Mouse (Mus musculus) embryo, embryonic 11 days (tissue): ENCODE results near the gene Hes5.

Source experiments
- DNase-seq: peaks from one replicate; pipeline ENCODE4 v3.0.0-alpha.2; 2015

The Hes5 gene

DNA sequence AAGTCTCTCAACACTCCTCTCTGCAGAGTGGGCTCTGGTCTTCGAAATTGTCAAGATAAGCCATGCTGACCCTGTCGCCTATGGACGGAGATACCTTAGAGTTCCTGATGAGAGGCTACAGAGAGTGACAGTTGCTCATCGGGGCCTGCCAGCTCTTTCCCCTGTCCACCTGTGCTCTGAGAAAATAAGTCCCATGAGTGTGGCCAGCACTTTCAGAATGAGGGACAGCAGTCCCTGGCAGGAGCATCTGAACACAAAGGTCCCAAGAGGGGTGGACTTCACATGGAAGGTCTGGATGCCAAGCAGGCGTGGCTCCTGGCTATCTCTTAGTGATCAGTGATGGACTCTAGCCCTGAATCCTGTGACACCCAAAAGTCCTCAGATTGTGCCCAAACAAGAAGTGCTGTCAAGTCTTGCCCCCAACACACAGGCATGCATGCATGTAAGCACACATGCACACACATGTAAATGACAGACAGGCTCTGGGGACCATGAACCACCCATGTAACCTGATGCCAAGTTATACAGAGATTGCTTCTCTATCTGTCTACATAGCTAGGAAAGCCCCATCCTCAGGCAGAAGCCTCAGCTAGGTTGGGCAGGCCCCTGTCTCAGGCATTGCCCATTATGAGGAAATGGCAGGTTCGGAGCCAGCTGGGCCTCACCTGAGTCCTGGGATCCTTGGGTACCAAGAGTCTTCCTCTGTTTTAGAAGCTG, 17.2 kb upstream of the Hes5 start:
- no peak for DNase-seq

DNA sequence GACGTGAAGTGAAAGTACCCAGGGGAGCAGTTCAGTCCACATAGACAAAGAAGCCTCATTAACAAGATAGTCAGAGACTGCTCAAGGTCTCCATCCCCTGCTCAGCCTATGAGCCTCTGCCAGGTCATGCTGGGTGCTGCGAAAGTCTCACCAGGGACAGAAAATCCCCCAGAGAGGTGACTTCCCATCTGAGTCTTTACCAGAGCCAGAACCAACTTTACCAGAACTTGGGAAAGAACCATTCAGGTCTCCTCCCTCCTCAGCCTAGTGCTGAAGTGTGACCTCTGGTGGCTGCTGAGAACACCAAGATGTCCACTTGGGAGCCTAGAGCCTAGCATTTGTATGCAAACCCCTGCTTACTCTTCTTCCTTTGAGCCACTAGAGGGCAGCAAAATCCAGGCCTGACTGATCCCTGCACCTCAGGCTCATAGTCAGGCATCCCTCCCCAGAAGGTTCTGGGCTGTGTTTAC, 16.6 kb upstream of the Hes5 start:
- peak; percentile 91 for DNase-seq

DNA sequence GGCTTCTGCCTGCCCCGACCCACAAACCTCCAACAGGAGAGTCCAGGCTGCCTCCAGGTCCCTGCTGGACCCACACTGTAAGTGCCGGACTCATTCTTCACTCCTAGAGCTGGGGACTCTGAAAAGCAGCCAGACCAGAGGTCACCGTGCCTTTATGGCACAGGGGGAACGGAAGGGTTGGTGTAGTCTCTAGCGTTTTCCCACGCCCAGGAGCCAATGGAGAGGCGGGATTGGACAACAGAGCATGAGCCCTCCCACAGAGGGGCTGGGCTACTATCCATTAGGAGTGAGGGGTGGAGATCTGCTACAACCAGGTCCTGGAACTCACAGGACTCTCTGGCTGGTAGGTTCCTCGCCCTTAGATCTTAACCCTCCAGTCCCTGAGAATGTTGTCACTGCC, 14.4 kb upstream of the Hes5 start:
- DNase-seq, result peak; percentile 92

DNA sequence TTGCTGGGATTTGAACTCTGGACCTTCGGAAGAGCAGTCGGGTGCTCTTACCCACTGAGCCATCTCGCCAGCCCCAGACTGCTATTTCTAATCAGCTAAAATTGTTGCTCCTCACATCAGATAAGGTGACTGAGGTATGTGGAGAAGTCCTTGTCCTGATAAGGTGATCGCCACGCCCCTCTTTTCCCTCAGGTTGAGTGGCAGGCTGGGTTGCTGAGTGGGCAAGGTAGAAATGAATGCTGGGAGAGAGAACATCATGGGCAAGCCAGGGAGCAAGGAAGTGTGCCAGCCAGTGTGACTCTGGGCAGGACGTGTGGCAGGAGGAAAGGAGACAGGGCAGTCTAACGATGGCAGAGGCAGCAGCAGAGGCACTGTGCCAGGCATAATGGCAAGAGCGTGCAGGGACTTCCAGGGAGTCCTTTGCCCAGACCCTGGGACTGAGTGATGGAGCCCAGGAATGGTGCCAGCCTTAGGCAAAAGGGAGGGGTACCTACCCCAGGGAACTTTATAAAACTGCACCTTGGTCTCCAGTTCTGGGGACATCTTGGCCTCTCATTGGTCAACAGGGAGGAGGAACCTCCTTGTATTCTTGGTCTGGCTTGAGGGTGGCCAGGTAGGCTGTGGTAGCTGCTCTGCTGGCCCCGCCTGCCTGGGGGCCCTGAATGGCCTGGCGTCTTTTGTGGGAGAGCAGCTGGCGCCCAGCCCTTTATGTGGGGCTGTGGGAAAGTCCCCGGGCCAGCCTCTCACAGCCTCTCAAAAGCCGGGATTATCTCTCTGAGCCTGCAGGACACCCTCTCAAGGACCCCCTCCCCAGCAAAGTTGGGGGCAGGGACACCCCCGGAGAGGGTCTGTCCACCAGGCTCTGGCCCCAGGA, 12.4 kb upstream of the Hes5 start:
- DNase-seq, result peak; percentile 58

DNA sequence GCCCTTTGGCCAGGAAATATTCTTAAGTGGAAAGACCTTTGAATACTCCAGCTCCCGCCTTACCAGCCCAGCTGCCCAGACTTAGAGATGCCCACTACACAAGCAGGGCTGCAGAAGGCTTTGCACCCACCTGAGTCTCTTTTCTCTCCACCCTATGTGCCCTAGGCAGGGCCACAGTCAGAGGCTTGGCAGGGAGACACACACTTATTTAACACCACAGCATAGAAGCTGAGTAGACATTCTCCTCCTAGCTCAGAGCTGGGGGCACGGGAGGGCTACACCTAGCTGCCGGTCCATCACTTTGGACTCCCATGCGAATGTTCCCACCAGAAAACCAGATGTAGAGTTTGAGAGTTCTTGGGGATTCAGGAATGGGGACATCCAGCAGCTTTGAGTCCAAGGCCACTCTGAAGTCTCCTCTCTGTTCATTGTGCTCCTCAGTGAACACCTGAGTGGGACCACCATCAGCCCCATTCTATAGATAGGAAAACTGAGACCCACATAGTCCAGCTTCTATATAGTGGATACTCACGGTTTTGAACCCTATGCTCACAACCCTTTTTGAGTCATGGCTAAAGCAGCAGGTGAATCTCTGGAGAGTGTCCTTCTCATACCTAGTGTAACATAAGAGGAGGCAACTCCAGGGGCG, 11.7 kb upstream of the Hes5 start:
- DNase-seq, result no peak

DNA sequence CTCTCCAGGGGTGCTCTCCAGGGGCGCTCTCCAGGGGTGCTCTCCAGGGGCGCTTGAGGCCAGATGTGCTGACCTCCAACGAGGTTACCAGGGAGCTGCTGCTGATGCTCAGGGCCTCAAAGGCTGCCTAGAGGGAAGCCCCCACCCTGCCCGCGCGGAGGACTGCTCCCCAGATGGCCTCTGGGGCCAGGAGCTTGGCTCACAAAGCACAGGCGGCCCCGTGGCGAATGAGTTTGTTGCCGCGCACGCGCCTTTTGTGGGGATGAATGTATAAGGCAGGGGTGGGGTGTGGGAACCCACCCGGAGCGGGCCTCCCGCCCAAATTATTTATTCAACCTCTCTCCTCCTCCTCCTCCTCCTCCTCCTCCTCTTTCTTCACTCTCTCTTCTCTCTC, 11.1 kb upstream of the Hes5 start:
- peak; percentile 87 for DNase-seq

DNA sequence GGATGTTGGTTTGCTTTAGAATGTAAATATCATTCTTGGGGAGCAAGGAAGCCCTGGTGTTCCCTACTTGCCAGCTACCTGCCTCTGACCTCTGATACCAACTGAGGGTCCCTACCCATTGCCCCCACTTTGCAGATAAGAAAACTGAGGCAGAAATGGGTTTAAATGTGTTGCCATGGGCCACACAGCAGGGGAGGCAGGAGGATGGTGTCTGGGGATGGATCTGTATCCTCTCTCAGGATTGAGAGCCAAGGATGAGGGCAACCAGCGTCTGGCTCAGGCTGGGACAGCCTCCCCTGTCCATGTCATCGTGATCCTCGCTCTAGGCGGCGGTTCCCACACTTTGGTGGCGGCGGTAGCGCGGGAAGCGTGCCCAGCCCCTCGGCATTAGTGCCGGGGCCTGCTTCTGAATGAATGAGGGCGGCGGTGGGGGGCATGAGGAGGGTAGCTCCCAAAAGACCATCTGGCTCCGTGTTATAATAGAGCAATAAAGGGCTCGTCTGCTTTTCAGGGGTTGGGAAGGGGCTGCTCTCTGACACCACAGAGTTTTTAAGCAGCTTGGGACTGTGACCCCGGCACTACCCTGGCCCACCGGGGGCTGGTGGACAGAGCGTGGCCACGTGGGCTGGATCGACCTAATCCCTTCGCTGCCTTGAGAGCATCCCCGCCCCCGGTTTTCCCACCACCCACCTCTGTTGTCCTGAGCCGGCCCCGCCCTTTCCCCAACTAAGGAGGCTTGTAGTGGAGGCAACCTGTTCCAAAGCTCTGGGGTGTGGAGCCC, 8.1 kb upstream of the Hes5 start:
- peak; percentile 85 for DNase-seq

DNA sequence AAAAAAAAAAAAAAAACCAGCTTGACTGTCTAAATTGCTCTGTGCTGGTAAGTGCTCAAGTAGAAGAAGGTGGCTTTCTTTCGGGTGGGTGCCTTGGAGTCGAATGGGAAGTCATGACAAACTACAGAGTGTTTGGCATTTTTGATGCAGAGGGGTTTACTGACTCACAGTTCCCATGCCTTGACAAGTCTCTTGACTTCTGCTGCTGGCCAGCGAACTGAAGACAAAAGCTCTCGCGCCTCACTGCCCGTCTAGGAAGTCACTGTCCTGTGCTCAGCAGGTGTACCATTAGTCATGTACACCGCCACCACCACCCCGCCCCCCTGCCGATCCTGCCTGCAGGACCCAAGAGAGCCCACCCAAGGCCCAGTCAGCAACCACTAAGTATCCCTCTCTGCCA, 4.1 kb upstream of the Hes5 start:
- no peak for DNase-seq

DNA sequence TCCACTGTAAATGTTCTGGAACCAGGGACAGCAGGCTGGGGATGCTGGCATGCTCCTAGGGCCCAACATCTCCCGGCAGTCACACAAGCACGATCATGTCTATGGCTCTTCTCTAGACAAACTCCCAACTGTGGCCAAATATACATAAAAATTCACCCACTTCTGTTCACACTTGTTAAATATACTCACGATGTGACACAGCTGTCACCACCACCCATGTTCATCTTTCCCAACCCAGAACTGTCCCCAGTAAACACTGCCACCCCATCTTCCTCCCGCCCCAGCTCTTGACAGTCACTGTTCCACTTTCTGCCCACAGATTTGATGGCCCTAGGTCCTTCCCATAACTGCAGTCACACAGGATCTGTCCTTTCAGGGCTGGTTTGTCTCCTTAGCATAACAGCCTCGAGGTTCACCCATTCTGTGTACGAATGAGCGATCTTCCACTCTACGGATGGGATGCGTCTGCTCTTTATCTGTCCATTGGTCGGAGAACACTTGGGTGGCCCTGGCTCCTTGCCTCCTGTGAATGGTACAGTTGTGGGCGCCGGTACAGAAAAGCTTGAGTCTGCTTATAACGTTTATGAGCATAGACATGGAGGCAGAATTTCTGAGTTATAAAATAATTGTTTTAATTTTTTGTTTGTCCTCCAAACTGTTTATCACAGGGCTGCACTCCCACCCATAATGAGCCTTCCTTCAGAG, 3.3 kb upstream of the Hes5 start:
- no peak for DNase-seq

DNA sequence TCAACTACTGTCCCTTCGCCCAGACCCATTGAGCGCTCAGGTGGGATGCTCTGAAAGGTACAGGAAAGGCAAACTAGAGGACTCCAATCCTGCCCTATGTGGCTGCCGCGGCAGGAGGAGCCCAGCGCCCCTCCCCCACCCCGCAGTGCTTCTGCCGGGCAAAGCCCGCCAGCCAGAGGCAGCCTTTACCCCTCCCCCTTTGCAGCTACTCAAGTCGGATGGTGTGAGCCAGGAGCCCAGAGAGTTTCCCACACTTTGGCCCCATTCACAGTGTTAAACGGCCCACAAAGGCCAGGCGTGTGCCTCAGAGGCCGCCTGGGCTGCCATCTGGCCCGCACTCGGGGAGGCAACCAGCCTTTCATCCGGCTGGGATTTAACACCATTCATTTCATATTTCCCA, 2.6 kb upstream of the Hes5 start:
- peak; percentile 94 for DNase-seq

DNA sequence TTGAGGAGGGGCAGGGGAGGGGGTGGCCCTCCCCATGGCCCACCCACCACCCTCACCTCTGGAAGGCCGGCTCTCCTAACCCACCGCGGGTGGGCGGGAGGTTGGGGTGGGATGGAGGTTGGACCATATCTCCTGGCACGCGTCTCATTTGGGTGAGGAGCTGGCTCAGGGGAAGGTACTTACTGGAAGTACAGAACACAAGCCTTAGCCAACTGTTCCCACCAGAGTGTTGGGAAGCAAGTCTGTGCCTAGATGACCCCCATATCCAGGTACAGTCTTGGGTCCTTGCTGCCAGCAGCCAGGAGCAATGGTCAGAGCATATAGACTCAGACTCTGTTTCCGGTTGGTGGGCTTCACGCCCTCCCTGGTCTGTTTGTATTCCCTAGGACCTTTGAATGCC, 2.1 kb upstream of the Hes5 start:
- no peak for DNase-seq

DNA sequence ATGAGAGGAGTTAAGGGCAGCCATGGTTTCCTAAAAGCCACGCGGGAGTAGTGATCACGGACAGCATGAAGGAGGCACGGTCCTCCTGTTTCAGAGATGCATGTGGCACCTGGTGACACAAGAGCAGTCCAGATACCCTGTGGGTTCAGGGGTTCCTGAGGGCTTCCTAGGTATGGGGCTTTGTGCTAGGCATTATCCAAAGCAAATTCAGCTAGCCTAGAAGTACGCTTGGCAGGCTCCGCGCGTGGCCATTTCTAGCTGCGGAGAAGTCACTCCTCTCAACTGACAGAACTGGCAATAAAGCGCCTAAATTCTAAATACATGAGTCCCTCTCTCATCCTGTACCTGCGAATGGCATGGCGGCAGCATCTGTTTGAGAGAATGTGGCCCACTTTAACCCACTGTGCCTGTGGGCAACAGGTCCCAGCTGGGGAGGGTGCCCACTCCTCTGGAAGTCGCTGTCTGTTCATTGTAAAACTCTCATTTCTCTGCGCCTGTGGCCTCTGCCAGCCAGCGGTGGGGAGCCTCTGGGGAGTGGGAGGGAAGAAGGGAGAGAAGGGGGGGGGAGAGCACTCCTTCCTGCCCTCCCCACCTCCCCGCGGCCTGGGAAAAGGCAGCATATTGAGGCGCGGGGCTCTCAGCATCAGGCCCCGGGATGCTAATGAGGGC, 568 bp upstream of the Hes5 start:
- DNase-seq, result no peak

DNA sequence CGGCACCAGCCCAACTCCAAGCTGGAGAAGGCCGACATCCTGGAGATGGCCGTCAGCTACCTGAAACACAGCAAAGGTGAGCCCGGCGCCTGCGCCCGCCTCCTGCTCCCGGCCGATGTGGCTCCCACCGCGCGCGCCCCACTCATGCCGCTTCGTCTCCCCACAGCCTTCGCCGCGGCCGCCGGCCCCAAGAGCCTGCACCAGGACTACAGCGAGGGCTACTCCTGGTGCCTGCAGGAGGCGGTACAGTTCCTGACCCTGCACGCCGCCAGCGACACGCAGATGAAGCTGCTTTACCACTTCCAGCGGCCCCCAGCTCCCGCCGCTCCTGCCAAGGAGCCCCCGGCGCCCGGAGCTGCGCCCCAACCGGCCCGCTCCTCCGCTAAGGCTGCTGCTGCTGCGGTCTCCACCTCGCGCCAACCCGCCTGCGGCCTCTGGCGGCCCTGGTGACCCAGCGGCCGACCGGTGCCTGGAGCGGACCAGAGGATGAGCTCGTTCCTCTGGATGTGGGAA, 559 bp downstream of the Hes5 start:
- peak; percentile 67 for DNase-seq

DNA sequence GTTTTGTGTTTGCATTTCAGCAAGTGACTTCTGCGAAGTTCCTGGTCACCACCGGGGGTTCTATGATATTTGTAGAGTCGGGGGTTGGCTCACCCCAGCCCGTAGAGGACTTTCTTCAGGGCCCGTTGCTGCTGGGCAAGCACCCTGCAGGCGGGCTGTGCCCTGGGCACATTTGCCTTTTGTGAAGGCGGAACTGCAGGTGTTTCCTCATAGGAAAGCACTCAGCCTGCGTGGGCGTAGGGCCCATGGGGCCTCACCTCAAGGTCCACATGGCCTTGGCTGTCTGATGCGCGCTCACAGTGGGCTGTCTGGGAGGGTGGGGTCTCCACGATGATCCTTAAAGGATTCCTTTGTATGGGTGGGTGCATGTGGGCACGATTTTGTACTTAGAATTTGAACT, 1.2 kb downstream of the Hes5 start:
- no peak for DNase-seq

DNA sequence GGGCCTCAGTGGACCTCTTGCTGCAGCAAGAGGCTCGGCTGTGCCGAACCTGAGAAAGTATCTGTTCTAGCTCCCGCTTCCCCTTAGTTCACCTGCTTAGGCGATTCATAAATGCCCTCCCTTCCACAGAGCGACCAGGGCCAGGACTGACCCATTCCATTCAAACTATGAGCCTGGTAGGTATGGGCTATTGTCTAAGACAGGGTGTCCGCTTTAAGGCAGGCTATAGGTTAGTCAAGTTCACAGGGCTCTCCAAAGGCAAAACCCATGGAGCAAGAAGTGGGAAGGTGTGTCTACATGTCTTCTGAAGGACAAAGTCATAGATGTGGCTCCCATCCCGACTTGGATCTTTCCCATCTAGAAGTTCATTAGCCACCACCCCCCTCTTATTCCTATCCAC, 2.0 kb downstream of the Hes5 start:
- no peak for DNase-seq

DNA sequence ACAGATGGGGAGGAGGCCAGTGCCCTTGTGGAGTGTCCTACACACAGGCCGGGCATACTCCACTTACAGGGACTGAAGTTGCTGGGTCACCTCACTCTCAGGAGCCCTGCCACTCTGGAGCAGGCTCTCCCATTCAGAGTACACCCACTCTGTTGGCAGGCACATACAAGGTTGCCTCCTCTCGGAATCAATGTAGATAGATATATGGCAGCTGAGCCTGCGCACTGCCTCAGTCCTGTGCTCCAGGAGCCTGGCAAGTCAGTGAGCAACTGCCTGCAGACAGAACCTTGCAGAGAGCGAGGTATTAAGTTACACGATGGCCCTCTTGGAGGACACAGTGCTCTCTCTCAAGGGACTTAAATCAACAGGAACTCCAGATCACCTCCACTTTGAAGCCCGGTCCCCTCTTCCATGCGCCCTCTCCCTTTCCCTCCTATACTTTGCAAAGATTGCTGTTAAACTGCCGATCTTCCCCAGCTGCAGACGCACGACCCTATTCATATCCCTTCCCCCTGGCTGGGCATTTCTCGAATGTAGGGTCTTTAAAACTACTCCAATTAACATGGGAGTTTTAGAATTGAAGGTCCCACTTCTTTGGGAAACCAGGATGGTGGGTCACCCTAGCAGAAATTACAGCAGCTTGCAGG, 2.6 kb downstream of the Hes5 start:
- peak; percentile 55 for DNase-seq

DNA sequence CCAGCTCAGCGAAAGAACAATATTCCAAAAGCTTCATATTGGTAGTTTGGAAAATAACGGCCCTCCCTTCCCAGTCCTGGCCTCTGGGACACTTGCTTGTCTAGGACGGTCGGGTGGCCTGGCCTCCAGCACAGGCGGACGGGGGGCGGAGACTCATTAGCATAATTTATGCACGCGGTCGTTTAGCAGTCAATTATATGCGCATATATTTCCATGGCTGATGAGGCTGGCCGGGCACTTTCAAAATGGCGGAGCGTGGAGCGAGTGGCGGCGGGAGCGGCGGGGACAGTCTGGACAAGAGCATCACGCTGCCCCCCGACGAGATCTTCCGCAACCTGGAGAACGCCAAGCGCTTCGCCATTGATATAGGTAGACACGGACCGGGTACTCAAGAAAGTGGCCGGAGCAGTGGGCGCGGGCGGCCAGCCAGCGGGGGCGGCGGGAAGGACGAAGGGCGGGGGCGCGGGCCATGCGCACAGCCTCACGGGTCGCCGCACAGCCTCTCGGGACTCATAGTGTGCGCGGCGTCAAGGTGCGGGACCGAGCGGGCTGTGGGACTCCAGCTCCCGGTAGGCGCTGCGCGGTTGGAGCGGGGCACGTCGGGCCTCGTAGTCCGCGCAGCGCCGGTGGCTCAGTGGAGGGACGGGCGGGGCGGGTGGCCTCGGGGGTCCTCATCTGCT, 3.3 kb downstream of the Hes5 start, which contains the start of gene Pank4:
Gene Pank4 (plus strand): TSS at position 223 of the 680 bp plus-strand sequence.
- DNase-seq, result peak; percentile 96

DNA sequence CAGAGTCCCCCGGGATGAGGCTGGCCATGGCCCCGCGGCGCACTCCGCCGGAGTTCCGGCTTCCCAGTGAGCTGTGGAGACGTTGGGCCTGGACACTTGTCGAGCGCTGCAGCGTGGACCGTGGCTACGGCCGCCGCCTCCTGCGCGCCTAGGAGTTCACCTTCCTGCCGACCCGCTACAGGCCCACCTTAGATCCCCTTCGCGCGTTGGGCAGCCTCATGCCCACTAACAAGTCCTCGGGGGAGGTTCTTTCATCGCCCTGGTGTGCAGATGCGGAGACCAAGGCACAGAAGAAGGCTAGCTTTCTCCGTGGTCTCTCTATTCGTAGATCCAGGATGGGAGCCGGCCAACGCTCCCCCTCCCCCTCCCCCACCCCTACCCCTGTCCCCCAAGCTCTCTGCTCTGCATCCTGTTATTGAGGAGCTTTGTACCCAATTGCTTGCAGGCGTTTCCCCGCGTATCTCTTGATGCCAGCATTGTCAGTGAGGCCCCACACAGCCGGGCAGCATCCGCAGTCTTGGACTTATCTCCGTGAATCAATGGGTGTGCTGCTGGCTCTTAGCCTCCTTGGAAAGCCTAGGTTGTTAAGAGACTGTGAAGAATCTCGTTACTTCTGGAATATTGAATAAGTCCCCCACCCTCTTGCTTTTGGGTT, 4.0 kb downstream of the Hes5 start:
- no peak for DNase-seq

DNA sequence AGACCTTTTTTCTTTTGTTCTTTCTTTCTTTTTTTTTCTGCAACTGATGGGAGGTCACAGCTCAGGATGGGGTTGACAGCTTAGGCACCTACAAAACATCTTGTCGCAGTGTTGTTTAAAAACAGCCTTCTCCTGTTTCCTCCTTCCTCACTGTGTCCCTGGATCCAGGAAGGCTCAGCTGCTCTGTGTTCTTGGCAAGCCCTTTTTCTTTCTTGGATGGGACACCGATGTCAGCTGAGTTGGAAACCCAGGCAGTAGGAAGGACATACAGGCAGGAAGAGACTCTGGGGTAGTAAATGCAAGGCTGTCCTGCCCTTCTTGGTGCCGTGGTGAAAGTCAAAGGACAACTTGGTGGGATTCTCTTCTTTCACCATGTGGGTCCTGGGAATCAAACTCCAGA, 5.1 kb downstream of the Hes5 start:
- DNase-seq, result no peak

DNA sequence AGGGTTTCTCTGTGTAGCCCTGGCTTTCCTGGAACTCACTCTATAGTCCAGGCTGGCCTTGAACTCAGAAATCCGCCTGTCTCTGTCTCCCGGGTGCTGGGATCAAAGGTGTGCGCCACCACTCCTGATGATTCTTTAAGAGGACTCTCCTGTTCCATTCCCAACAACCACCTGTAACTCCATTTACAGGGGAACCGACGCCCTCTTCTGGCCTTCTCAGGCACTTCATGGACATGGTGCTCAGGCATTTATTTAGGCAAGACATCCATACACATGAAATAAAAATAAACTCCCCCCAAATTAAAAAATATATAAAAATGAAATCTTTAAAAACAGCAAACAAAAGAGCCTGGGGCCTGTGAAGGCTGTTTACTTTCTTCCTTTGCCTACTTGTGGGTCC, 6.5 kb downstream of the Hes5 start:
- DNase-seq, result peak; percentile 67
